Mouse (Mus musculus) thymus, postnatal 36 days (tissue): Measurements from ENCODE around the gene Kazn.

Experiments used
- DNase-seq, 2 experiments: peaks; one replicate each; pipeline ENCODE4 v3.0.0; 2022; ENCODE audit warnings: mixed read lengths in 2 of 2

Kazn gene

GRCm38 (mm10) chr4:142239240-142240126 is at the start of gene Kazn:
Kazn (minus strand) TSS chr4:142239401.
- DNase-seq, result peak; percentile 69 to 73

GRCm38 (mm10) chr4:142285471-142285870 is 46.3 kb upstream of the Kazn start:
- DNase-seq, result no peak

GRCm38 (mm10) chr4:142283867-142284266 is 44.7 kb upstream of the Kazn start:
- no peak for DNase-seq

GRCm38 (mm10) chr4:142278197-142278575 is 39.0 kb upstream of the Kazn start:
- no peak for DNase-seq

GRCm38 (mm10) chr4:142277481-142278196 is 38.4 kb upstream of the Kazn start:
- DNase-seq, result no peak

- DNase-seq, result no peak
These were observed 36.0 kb upstream of the Kazn start for GRCm38 (mm10) chr4:142275242-142275641.

- no peak for DNase-seq
These were observed 35.4 kb upstream of the Kazn start for GRCm38 (mm10) chr4:142274441-142275234.

- DNase-seq, result no peak
These were observed 32.3 kb upstream of the Kazn start for GRCm38 (mm10) chr4:142271506-142271905.

GRCm38 (mm10) chr4:142267832-142268231 is 28.6 kb upstream of the Kazn start:
- no peak for DNase-seq

GRCm38 (mm10) chr4:142267348-142267819 is 28.2 kb upstream of the Kazn start:
- DNase-seq, result no peak

- DNase-seq, result no peak
These were observed 25.1 kb upstream of the Kazn start for GRCm38 (mm10) chr4:142264335-142264734.

- no peak for DNase-seq
These were observed 22.5 kb upstream of the Kazn start for GRCm38 (mm10) chr4:142261725-142262124.

GRCm38 (mm10) chr4:142258730-142259129 is 19.5 kb upstream of the Kazn start:
- no peak for DNase-seq

- no peak for DNase-seq
These were observed 14.9 kb upstream of the Kazn start for GRCm38 (mm10) chr4:142254088-142254487.

GRCm38 (mm10) chr4:142251471-142252354 is 12.5 kb upstream of the Kazn start:
- DNase-seq, result no peak

GRCm38 (mm10) chr4:142250054-142250453 is 10.9 kb upstream of the Kazn start:
- no peak for DNase-seq

- DNase-seq, result peak; percentile 40 to 46
These were observed 10.2 kb upstream of the Kazn start for GRCm38 (mm10) chr4:142249401-142249800.

GRCm38 (mm10) chr4:142248426-142248825 is 9.2 kb upstream of the Kazn start:
- DNase-seq, result peak; percentile 52 to 62

- no peak for DNase-seq
These were observed 7.5 kb upstream of the Kazn start for GRCm38 (mm10) chr4:142246698-142247097.

- DNase-seq, result no peak
These were observed 5.4 kb upstream of the Kazn start for GRCm38 (mm10) chr4:142244641-142245040.

- DNase-seq, result no peak
These were observed 3.7 kb upstream of the Kazn start for GRCm38 (mm10) chr4:142242750-142243383.
